Mouse (Mus musculus): ENCODE measurements at regions not wholly inside any gene's neighbourhood (a gene's known extent, or its start where the extent isn't known, plus 50 kb on each side); places are given as distances from the start of the nearest gene placed in this dataset.

DNA sequence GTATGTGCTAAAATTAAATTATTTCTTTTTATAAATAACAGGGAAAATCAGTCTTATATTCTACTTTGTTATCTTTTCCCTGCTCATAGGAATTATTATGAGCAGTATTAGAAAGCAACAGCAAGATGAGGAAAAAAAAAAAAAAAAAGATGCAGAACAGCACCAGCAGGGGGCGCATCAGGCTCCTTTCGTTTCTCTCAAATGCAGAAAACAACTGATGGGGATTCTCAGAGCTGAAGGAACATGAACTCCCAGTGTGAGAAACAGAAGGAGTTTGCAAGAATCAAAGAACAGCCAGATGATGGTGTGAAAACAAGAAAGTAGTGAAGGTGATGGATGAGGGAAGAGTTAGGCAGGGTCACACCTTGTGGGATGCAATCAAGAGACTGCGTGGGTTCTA is 478.7 kb downstream of the Cenpc1 start:
- ATAC-seq (ENCODE audit: low read depth) (no peak), DNase-seq (ENCODE audit: low spot score) (peak; percentile 20)
- no peaks in the 10 kb centered on the region for H3K27me3 ChIP-seq (replicated peaks; ENCODE audit: control insufficient read depth, insufficient read depth, low read length)
- H3K9ac ChIP-seq (ENCODE audit: low read depth, low read length) = no peak overlapping the region
- H3K9me3 ChIP-seq (ENCODE audit: control insufficient read depth, low read length) = no peaks in the 10 kb centered on the region
- 32% methylated on average over 3 of the region's 3 CpGs for WGBS
- no peaks in the 10 kb centered on the region for H3K4me1 ChIP-seq (ENCODE audit: control insufficient read depth, insufficient read depth, low read length)
- no peak overlapping the region for H3K4me3 ChIP-seq (ENCODE audit: low read depth, low read length)
- no peaks in the 10 kb centered on the region for H3K36me3 ChIP-seq (ENCODE audit: control insufficient read depth, insufficient read depth, low read length)
- no peak overlapping the region for H3K4me2 ChIP-seq (ENCODE audit: low read depth, low read length)
- H3K27ac ChIP-seq (replicated peaks; ENCODE audit: low read depth, low read length) = no peak overlapping the region

DNA sequence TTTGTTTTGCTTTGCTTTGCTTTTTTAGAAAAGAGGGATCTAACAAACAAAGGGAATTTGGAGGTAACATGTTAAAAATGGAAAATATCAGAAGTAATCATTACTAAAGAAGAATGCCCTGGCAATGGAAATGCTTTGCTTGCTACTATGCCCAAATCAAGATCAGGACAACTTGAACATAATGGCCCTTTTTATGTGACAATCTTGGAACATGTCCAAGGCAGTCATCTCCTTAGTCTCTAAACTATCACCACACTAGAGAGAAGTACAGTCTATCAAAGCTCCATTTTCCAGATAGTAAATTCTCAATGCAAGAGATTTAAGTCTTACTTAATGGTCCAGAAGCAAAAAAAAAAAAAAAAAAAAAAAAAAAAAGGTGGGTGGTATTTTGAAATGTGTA is 492.9 kb downstream of the Cenpc1 start:
- H3K4me2 ChIP-seq (ENCODE audit: low read depth, low read length) = no peak overlapping the region
- no peak overlapping the region for H3K9ac ChIP-seq (ENCODE audit: low read depth, low read length)
- ATAC-seq (ENCODE audit: low read depth) (no peak), DNase-seq (ENCODE audit: low spot score) (no peak)
- no peaks in the 10 kb centered on the region for H3K4me1 ChIP-seq (ENCODE audit: control insufficient read depth, insufficient read depth, low read length)
- no peak overlapping the region for H3K27ac ChIP-seq (replicated peaks; ENCODE audit: low read depth, low read length)
- no peaks in the 10 kb centered on the region for H3K9me3 ChIP-seq (ENCODE audit: control insufficient read depth, low read length)
- H3K27me3 ChIP-seq (replicated peaks; ENCODE audit: control insufficient read depth, insufficient read depth, low read length) = no peaks in the 10 kb centered on the region
- no peak overlapping the region for H3K4me3 ChIP-seq (ENCODE audit: low read depth, low read length)
- no peaks in the 10 kb centered on the region for H3K36me3 ChIP-seq (ENCODE audit: control insufficient read depth, insufficient read depth, low read length)

DNA sequence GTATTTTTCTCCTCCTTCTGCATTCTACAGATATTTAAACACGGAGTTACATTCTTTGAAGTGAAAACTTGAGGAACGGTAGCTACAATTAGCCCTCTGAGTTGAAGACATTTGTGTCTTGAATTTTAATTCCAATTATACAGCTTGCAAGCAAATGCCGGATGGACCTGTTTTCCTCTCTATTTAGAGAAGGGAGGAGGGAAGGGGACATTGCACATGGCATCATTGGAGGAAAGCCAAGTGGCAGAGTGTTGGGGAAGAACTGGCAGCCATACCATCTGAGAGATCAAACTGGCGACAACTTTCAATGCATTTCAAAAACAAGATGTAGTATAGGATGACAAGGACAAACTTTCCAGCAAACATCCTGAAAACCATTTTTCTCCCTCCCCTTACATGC is 493.4 kb downstream of the Cenpc1 start:
- Histone ChIP-seq H3K4me2 (ENCODE audit: low read depth, low read length) (no peak overlapping the region), H3K4me1 (ENCODE audit: control insufficient read depth, insufficient read depth, low read length) (no peaks in the 10 kb centered on the region), H3K27me3 (replicated peaks; ENCODE audit: control insufficient read depth, insufficient read depth, low read length) (no peaks in the 10 kb centered on the region), H3K27ac (replicated peaks; ENCODE audit: low read depth, low read length) (no peak overlapping the region), H3K9ac (ENCODE audit: low read depth, low read length) (no peak overlapping the region), H3K9me3 (ENCODE audit: control insufficient read depth, low read length) (no peaks in the 10 kb centered on the region), H3K4me3 (ENCODE audit: low read depth, low read length) (no peak overlapping the region), H3K36me3 (ENCODE audit: control insufficient read depth, insufficient read depth, low read length) (no peaks in the 10 kb centered on the region)
- 63% methylated on average over 4 of the region's 4 CpGs for WGBS
- ATAC-seq (ENCODE audit: low read depth) = no peak
- no peak for DNase-seq (ENCODE audit: low spot score)

DNA sequence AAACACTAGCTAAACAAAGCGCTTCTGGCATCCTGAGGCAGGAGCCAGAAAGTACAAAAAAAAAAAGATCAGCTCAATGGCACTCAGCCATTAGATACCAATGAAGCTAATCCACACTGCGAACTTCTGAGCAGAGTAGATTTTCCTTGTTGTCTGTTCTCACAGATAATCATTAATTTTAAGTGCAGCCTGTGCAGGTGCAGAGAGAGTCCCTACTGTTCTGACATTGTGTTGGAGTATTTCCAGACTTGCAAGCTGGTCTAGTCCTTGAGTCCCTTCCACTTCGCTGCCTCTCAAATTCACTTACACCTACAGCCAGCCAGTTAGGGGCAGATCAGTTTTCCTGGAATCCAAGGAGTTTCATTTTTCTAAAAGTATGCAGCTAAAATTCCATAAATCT is 494.0 kb downstream of the Cenpc1 start:
- Histone ChIP-seq H3K9me3 (ENCODE audit: control insufficient read depth, low read length) (no peaks in the 10 kb centered on the region), H3K36me3 (ENCODE audit: control insufficient read depth, insufficient read depth, low read length) (no peaks in the 10 kb centered on the region), H3K27me3 (replicated peaks; ENCODE audit: control insufficient read depth, insufficient read depth, low read length) (no peaks in the 10 kb centered on the region), H3K4me2 (ENCODE audit: low read depth, low read length) (no peak overlapping the region), H3K4me3 (ENCODE audit: low read depth, low read length) (no peak overlapping the region), H3K4me1 (ENCODE audit: control insufficient read depth, insufficient read depth, low read length) (no peaks in the 10 kb centered on the region), H3K9ac (ENCODE audit: low read depth, low read length) (no peak overlapping the region), H3K27ac (replicated peaks; ENCODE audit: low read depth, low read length) (no peak overlapping the region)
- ATAC-seq (ENCODE audit: low read depth) (peak; percentile 74; the same call in 1 of the 2 replicates), DNase-seq (ENCODE audit: low spot score) (peak; percentile 27)
- WGBS = 76% methylated on average over 3 of the region's 3 CpGs

DNA sequence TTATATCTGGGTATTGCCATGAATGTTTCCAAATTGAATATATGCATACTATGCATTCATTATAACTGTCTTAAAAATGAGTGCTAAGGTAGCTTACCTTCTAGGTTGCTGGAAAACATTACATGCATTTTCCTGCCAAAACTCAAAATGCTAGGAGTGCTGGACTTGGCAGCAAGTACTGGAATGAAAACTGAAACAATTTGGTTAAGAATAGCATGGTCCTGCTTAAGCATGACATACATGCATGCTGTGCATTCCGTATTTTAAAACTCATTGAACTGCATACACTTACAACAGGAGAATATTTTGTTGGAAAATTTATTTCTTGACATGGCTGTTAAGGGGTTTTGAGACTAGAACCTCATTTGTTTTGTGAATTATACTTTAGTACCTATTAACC is 529.1 kb downstream of the Cenpc1 start:
- Histone ChIP-seq H3K4me2 (ENCODE audit: low read depth, low read length) (no peak overlapping the region), H3K27me3 (replicated peaks; ENCODE audit: control insufficient read depth, insufficient read depth, low read length) (no peaks in the 10 kb centered on the region), H3K9ac (ENCODE audit: low read depth, low read length) (no peak overlapping the region), H3K4me3 (ENCODE audit: low read depth, low read length) (no peak overlapping the region), H3K27ac (replicated peaks; ENCODE audit: low read depth, low read length) (no peak overlapping the region), H3K4me1 (ENCODE audit: control insufficient read depth, insufficient read depth, low read length) (no peaks in the 10 kb centered on the region), H3K36me3 (ENCODE audit: control insufficient read depth, insufficient read depth, low read length) (no peaks in the 10 kb centered on the region), H3K9me3 (ENCODE audit: control insufficient read depth, low read length) (no peaks in the 10 kb centered on the region)
- WGBS = 55% methylated on average over 1 of the region's 1 CpGs
- DNase-seq (ENCODE audit: low spot score) (peak; percentile 81), ATAC-seq (ENCODE audit: low read depth) (peak; percentile 72)

DNA sequence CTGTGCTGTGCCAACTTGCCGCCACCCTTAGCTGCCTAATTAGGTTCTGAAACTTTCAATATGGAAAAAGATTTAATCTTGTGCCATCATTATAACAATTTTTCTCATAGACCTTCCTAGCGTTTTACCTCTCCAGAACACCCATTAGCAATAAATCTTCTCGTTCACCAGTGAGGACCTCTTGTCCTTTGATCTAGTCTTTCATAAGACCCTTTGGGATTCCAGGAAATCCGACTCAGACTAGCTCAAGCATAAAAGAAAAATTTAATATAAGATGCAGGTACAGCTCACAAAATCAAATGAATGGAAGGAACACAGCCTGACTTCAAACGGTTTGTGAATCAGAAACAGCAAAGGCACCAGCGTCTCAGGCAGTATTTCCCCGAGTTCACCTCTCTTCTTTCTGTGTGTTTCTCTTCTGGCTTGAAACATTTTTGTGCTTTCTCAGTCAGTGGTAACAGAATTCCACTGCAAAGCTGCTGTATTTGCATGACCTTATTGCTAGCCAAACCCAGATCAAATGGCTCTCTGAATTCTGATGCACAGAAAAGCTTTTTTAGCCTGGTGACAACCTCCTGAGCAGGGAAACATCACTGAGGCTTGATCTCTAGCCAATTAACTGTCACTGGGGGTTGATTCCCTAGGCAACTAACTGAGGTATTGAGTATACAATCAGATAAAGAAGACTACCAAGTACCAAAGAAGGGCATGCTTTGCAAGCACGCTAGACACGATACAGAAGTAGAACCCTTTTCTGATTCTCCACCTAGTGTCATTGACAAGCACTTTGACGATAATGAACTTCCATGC is 539.8 kb downstream of the Cenpc1 start:
- no peaks in the 10 kb centered on the region for H3K4me1 ChIP-seq (ENCODE audit: control insufficient read depth, insufficient read depth, low read length)
- no peak overlapping the region for H3K4me2 ChIP-seq (ENCODE audit: low read depth, low read length)
- WGBS = 72% methylated on average over 10 of the region's 10 CpGs
- no peaks in the 10 kb centered on the region for H3K9me3 ChIP-seq (ENCODE audit: control insufficient read depth, low read length)
- H3K9ac ChIP-seq (ENCODE audit: low read depth, low read length) = no peak overlapping the region
- H3K27ac ChIP-seq (replicated peaks; ENCODE audit: low read depth, low read length) = no peak overlapping the region
- ATAC-seq (ENCODE audit: low read depth) (no peak), DNase-seq (ENCODE audit: low spot score) (no peak)
- no peaks in the 10 kb centered on the region for H3K27me3 ChIP-seq (replicated peaks; ENCODE audit: control insufficient read depth, insufficient read depth, low read length)
- no peak overlapping the region for H3K4me3 ChIP-seq (ENCODE audit: low read depth, low read length)
- no peaks in the 10 kb centered on the region for H3K36me3 ChIP-seq (ENCODE audit: control insufficient read depth, insufficient read depth, low read length)

DNA sequence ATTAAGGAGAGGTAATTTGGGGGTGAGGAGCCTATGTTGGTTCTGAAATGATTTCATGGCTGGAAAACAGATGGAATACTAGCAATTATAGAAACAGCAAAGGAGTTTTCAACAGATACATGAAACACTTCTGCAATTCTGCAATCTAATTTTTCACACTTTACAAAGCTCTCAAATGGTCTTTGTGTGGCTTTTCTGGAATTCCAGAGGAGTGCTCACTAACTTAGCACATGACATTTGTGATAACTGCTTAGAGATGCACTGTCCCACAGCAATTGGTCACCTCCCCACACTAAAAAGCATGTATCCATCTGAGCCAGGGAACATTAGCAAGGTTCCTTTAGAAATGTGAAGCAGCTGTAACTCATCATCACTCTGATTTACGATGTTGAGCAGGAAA is 560.1 kb downstream of the Cenpc1 start:
- ATAC-seq (ENCODE audit: low read depth) = no peak
- WGBS = 65% methylated on average over 1 of the region's 1 CpGs
- DNase-seq (ENCODE audit: low spot score) = no peak

DNA sequence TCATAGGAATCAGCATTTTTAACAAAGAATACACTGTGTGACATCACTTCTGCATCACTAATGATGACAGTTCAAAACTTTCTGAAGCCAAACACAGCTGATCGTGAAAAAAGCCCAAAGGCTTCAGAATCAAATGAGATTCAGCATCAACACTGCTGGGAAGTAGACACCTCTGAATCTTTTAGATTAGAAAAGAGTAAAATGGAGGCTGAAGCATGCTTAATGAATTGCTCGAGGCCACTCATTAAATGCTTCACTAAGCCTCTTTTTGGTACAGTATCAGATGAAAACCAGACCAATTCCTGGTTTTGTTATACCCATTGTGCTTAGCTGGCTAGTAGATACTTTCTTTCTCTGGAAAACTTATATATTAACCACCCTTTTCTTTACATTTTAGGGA is 568.1 kb downstream of the Cenpc1 start:
- Histone ChIP-seq H3K4me3 (ENCODE audit: low read depth, low read length) (no peak overlapping the region), H3K9me3 (ENCODE audit: control insufficient read depth, low read length) (no peaks in the 10 kb centered on the region), H3K4me2 (ENCODE audit: low read depth, low read length) (no peak overlapping the region), H3K27ac (replicated peaks; ENCODE audit: low read depth, low read length) (no peak overlapping the region), H3K9ac (ENCODE audit: low read depth, low read length) (no peak overlapping the region), H3K27me3 (replicated peaks; ENCODE audit: control insufficient read depth, insufficient read depth, low read length) (no peaks in the 10 kb centered on the region), H3K4me1 (ENCODE audit: control insufficient read depth, insufficient read depth, low read length) (no peaks in the 10 kb centered on the region), H3K36me3 (ENCODE audit: control insufficient read depth, insufficient read depth, low read length) (no peaks in the 10 kb centered on the region)
- ATAC-seq (ENCODE audit: low read depth) (no peak), DNase-seq (ENCODE audit: low spot score) (no peak)
- 68% methylated on average over 2 of the region's 2 CpGs for WGBS

More for the DNA sequence above, 560.1 kb downstream of the Cenpc1 start:
- Histone ChIP-seq H3K36me3 (ENCODE audit: control insufficient read depth, insufficient read depth, low read length) (no peaks in the 10 kb centered on the region), H3K4me2 (ENCODE audit: low read depth, low read length) (no peak overlapping the region), H3K27me3 (replicated peaks; ENCODE audit: control insufficient read depth, insufficient read depth, low read length) (no peaks in the 10 kb centered on the region), H3K4me3 (ENCODE audit: low read depth, low read length) (no peak overlapping the region), H3K9ac (ENCODE audit: low read depth, low read length) (no peak overlapping the region), H3K27ac (replicated peaks; ENCODE audit: low read depth, low read length) (no peak overlapping the region), H3K9me3 (ENCODE audit: control insufficient read depth, low read length) (no peaks in the 10 kb centered on the region), H3K4me1 (ENCODE audit: control insufficient read depth, insufficient read depth, low read length) (no peaks in the 10 kb centered on the region)

DNA sequence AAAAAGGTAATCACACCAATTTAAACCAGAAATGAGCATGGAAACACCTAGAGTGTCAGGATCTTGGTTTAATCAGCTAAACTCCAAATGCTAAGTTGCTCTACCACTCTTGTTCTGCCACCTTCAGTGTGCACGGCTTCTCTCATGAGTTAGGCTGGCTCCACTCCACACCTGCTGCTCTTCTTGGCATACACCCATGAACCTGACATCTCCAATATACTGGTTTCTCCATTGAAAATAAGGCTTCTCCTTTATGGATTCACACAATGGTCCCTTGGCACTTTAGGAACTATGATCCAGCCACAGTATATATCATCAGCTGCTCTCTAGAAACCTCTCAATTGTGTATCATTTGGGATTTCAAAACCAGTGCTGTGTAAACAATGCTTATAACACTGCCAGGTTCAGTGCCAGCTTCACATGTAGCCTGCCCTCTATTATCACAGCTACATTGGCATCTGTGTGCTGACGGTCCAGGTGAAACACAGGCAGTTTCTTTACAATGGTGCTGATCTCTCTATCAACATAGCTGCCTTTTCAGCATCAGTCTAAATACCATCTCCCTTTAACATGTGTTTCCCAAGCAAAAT is 579.6 kb downstream of the Cenpc1 start:
- no peaks in the 10 kb centered on the region for H3K9me3 ChIP-seq (ENCODE audit: control insufficient read depth, low read length)
- H3K27ac ChIP-seq (replicated peaks; ENCODE audit: low read depth, low read length) = no peak overlapping the region
- WGBS = 83% methylated on average over 2 of the region's 2 CpGs
- no peak overlapping the region for H3K4me2 ChIP-seq (ENCODE audit: low read depth, low read length)
- no peaks in the 10 kb centered on the region for H3K27me3 ChIP-seq (replicated peaks; ENCODE audit: control insufficient read depth, insufficient read depth, low read length)
- DNase-seq (ENCODE audit: low spot score) (no peak), ATAC-seq (ENCODE audit: low read depth) (no peak)
- H3K9ac ChIP-seq (ENCODE audit: low read depth, low read length) = no peak overlapping the region
- no peaks in the 10 kb centered on the region for H3K36me3 ChIP-seq (ENCODE audit: control insufficient read depth, insufficient read depth, low read length)
- H3K4me3 ChIP-seq (ENCODE audit: low read depth, low read length) = no peak overlapping the region
- no peaks in the 10 kb centered on the region for H3K4me1 ChIP-seq (ENCODE audit: control insufficient read depth, insufficient read depth, low read length)
